Mouse (Mus musculus) heart, postnatal 0 days (tissue): Measurements from ENCODE around the gene Speer4f2. TPM values are rescaled to one million over a fixed set of nuclear protein-coding genes. Genes with fewer than 3 reads are reported as not detected.
"Not testable (repeated sequence)": the region's sequence is repeated elsewhere in the genome, so short reads cannot be mapped to it uniquely, and the experiment has no call there.

Source experiments
- ATAC-seq: fragments of 200-750 bp; cut with Nextera tagmentation; 2 replicates; pipeline ENCODE4 v1.8.0; 2017; ENCODE audit warnings: low read depth, moderate number of reproducible peaks, moderate library complexity; ENCODE audit not compliant: insufficient read depth
- DNase-seq: peaks from one replicate; pipeline ENCODE4 v3.0.0-alpha.2; 2016; ENCODE audit warnings: low spot score
- H3K27ac ChIP-seq: fragments of 300-500 bp; sonication (generic); 2 replicates; pipeline ENCODE4 v1.5.1; 2014; ENCODE audit warnings: low read depth, mild to moderate bottlenecking
- H3K27me3 ChIP-seq: fragments of 300-500 bp; sonication (generic); 2 replicates; pipeline ENCODE4 v1.6.1; 2014; ENCODE audit warnings: low read length, mixed read lengths; ENCODE audit not compliant: control insufficient read depth, insufficient read depth
- H3K36me3 ChIP-seq: fragments of 300-500 bp; sonication (generic); replicated peaks from 2 replicates; pipeline ENCODE4 v1.6.1; 2014; ENCODE audit warnings: low read length, mixed read lengths; ENCODE audit not compliant: control insufficient read depth, insufficient read depth
- H3K4me1 ChIP-seq: fragments of 300-500 bp; sonication (generic); 2 replicates; pipeline ENCODE4 v1.6.1; 2014; ENCODE audit warnings: antibody characterized with exemption; ENCODE audit not compliant: control insufficient read depth, insufficient read depth
- H3K4me2 ChIP-seq: fragments of 300-500 bp; sonication (generic); 2 replicates; pipeline ENCODE4 v1.6.1; 2014; ENCODE audit warnings: low read depth, mild to moderate bottlenecking, low read length, moderate library complexity
- H3K4me3 ChIP-seq: fragments of 300-500 bp; sonication (generic); 2 replicates; pipeline ENCODE4 v1.5.1; 2014; ENCODE audit warnings: low read depth, low read length
- H3K9ac ChIP-seq: fragments of 300-500 bp; sonication (generic); replicated peaks from 2 replicates; pipeline ENCODE4 v1.6.1; 2014; ENCODE audit warnings: low read depth, low read length, mixed read lengths
- H3K9me3 ChIP-seq: fragments of 300-500 bp; sonication (generic); replicated peaks from 2 replicates; pipeline ENCODE4 v1.6.1; 2016; ENCODE audit warnings: low read length; ENCODE audit not compliant: control insufficient read depth
- CTCF ChIP-seq: IDR thresholded peaks from 2 replicates; pipeline ENCODE4 v1.5.1; 2016; ENCODE audit warnings: antibody characterized with exemption, control low read depth, low read depth
- EP300 ChIP-seq: IDR thresholded peaks from 2 replicates; pipeline ENCODE4 v1.6.1; 2016; ENCODE audit warnings: antibody characterized with exemption, low read depth
- WGBS: fragments of 180-500 bp; shearing (Covaris S2); extraction: QIAGEN DNeasy Blood & Tissue Kit; methylation state at CpG from one replicate; pipeline ENCODE4 v1.1.7; 2014; 5-methylcytosine and 5-hydroxymethylcytosine counted together
- polyA plus RNA-seq: library from polyadenylated mRNA; unstranded; fragments of >200 nt; fragmentation: Nextera tagmentation; extraction: Ambion mirVana; gene quantifications from 2 replicates; pipeline ENCODE4 v1.2.1, GENCODE M21; 2015
- total RNA-seq: library from RNA; depleted of rRNA; stranded (reverse); fragments of >200 nt; gene quantifications from 2 replicates; pipeline ENCODE4 v1.2.3, GENCODE M21; 2014; ENCODE audit warnings: low replicate concordance; rRNA removed

Gene Speer4f2
- total RNA-seq (not detected in 2 replicates), polyA plus RNA-seq (not detected in 2 replicates)

- 79% methylated on average over 1 of the region's 1 CpGs for WGBS
- H3K4me1 ChIP-seq, H3K9ac ChIP-seq, H3K27me3 ChIP-seq, H3K27ac ChIP-seq, H3K4me3 ChIP-seq, H3K4me2 ChIP-seq, ATAC-seq, H3K9me3 ChIP-seq, H3K36me3 ChIP-seq, DNase-seq: not testable (repeated sequence)
Measured at GRCm38 (mm10) chr5:17372880-17373279, at the start of gene Speer4f2. Gene Speer4f2 (plus strand): TSS chr5:17373180.

- no peak overlapping the region for H3K4me2 ChIP-seq
- H3K9ac ChIP-seq = no peak overlapping the region
- no peaks in the 10 kb centered on the region for H3K36me3 ChIP-seq
- TF ChIP-seq CTCF (no peak), EP300 (no peak)
- H3K4me1 ChIP-seq = no peaks in the 10 kb centered on the region
- 59% methylated on average over 2 of the region's 2 CpGs for WGBS
- ATAC-seq = no peak
- no peak overlapping the region for H3K4me3 ChIP-seq
- no peak overlapping the region for H3K27ac ChIP-seq
- no peaks in the 10 kb centered on the region for H3K9me3 ChIP-seq
- H3K27me3 ChIP-seq = no peaks in the 10 kb centered on the region
- no peak for DNase-seq
Measured at GRCm38 (mm10) chr5:17328946-17329566, 43.9 kb upstream of the Speer4f2 start.

- no peak for DNase-seq
- ATAC-seq = no peak
- Histone ChIP-seq H3K9ac (no peak overlapping the region), H3K4me2 (no peak overlapping the region), H3K27me3 (no peaks in the 10 kb centered on the region), H3K36me3 (no peaks in the 10 kb centered on the region), H3K27ac (no peak overlapping the region), H3K9me3 (no peaks in the 10 kb centered on the region), H3K4me3 (no peak overlapping the region), H3K4me1 (no peaks in the 10 kb centered on the region)
- WGBS = 84% methylated on average over 1 of the region's 1 CpGs
- no peak for TF ChIP-seq EP300
- no peak for TF ChIP-seq CTCF
Measured at GRCm38 (mm10) chr5:17334836-17335235, 38.1 kb upstream of the Speer4f2 start.

GRCm38 (mm10) chr5:17345741-17346140 is 27.2 kb upstream of the Speer4f2 start:
- H3K4me1 ChIP-seq, DNase-seq, H3K27ac ChIP-seq, H3K9ac ChIP-seq, H3K9me3 ChIP-seq, H3K36me3 ChIP-seq, H3K4me3 ChIP-seq, H3K4me2 ChIP-seq, ATAC-seq, H3K27me3 ChIP-seq: not testable (repeated sequence)
- 55% methylated on average over 2 of the region's 2 CpGs for WGBS

- no peaks in the 10 kb centered on the region for H3K9me3 ChIP-seq
- no peak for ATAC-seq
- no peak overlapping the region for H3K9ac ChIP-seq
- no peak for TF ChIP-seq CTCF
- no peak for TF ChIP-seq EP300
- H3K4me2 ChIP-seq = no peak overlapping the region
- DNase-seq = no peak
- H3K36me3 ChIP-seq = no peaks in the 10 kb centered on the region
- no peaks in the 10 kb centered on the region for H3K27me3 ChIP-seq
- no peak overlapping the region for H3K4me3 ChIP-seq
- no peaks in the 10 kb centered on the region for H3K4me1 ChIP-seq
- H3K27ac ChIP-seq = no peak overlapping the region
Measured at GRCm38 (mm10) chr5:17359394-17359999, 13.5 kb upstream of the Speer4f2 start.

- DNase-seq (no peak), ATAC-seq (no peak)
- Histone ChIP-seq H3K9ac (no peak overlapping the region), H3K4me2 (no peak overlapping the region), H3K9me3 (no peaks in the 10 kb centered on the region), H3K27ac (no peak overlapping the region), H3K36me3 (no peaks in the 10 kb centered on the region), H3K4me3 (no peak overlapping the region), H3K4me1 (no peaks in the 10 kb centered on the region), H3K27me3 (no peaks in the 10 kb centered on the region)
- TF ChIP-seq CTCF = no peak
- 56% methylated on average over 7 of the region's 7 CpGs for WGBS
Measured at GRCm38 (mm10) chr5:17389926-17390325, 16.9 kb downstream of the Speer4f2 start.
